Mouse (Mus musculus): ENCODE data around the gene Micu1. TPM values are rescaled to one million over a fixed set of nuclear protein-coding genes. Genes with fewer than 3 reads are reported as not detected.

The Micu1 gene
- 18.3 and 35.6 TPM in 2 replicates for polyA plus RNA-seq (2012; ENCODE audit: low replicate concordance)

GRCm38 (mm10) chr10:59702207-59703032 is at the start of gene Micu1:
TSS of gene Micu1 (plus strand) at chr10:59702477.

GRCm38 (mm10) chr10:59879255-59880028 is 177.2 kb downstream of the Micu1 start, which contains the start of gene Dnajb12:
TSS of gene Dnajb12 (plus strand) at chr10:59879556.

Other genes starting within 250 kb of the Micu1 start
- gene Gm10322, start 86.4 kb upstream of the Micu1 start, polyA plus RNA-seq (2012; ENCODE audit: low replicate concordance), result not detected in 2 replicates
- 1.9 and 7.0 TPM in 2 replicates for gene Mcu, start 85.8 kb upstream of the Micu1 start, polyA plus RNA-seq (2012; ENCODE audit: low replicate concordance)
- gene Dnajb12, start 177.1 kb downstream of the Micu1 start, polyA plus RNA-seq (2012; ENCODE audit: low replicate concordance), result 66.1 and 90.9 TPM in 2 replicates
- gene Ddit4, start 249.4 kb downstream of the Micu1 start, polyA plus RNA-seq (2012; ENCODE audit: low replicate concordance), result 12.3 and 13.0 TPM in 2 replicates